Mouse (Mus musculus): ENCODE data around the gene Prdx2. TPM values are rescaled to one million over a fixed set of nuclear protein-coding genes. Genes with fewer than 3 reads are reported as not detected.
A peak's percentile ranks its signal among the peaks of the same experiment; 100 is the strongest.

The Prdx2 gene
- polyA plus RNA-seq, 1 experiment from 2014 or later, result 1,309 TPM

GRCm38 (mm10) chr8:84994375-84994774, 25.0 kb downstream of the Prdx2 start:
- 95% methylated on average over 9 of the region's 9 CpGs for WGBS
- Histone ChIP-seq H3K4me2 (replicated peaks) (no peak overlapping the region), H3K27ac (replicated peaks) (no peak overlapping the region), H3K27me3 (peaks cover 31% of the 10 kb centered on the region), H3K9ac (replicated peaks) (no peak overlapping the region), H3K9me3 (no peaks in the 10 kb centered on the region), H3K4me3 (no peak overlapping the region), H3K36me3 (no peaks in the 10 kb centered on the region), H3K4me1 (peaks cover 32% of the 10 kb centered on the region)
- no peak for ATAC-seq (ENCODE audit: low FRiP score, low read depth)

- no peak overlapping the region for H3K4me3 ChIP-seq
- ATAC-seq (ENCODE audit: low FRiP score, low read depth), result no peak
- peaks cover 25% of the 10 kb centered on the region for H3K4me1 ChIP-seq
- H3K36me3 ChIP-seq, result no peaks in the 10 kb centered on the region
- H3K4me2 ChIP-seq (replicated peaks), result 0 out of 2 replicates have a peak overlapping the region, but pooled peaks have one; percentile 13
- H3K27me3 ChIP-seq, result peaks cover 30% of the 10 kb centered on the region
- no peaks in the 10 kb centered on the region for H3K9me3 ChIP-seq
- no peak overlapping the region; the same call in 1 of the 2 replicates for H3K27ac ChIP-seq (replicated peaks)
- no peak overlapping the region for H3K9ac ChIP-seq (replicated peaks)
- WGBS, result 22% methylated on average over 25 of the region's 25 CpGs
Measured at GRCm38 (mm10) chr8:84995680-84996079, 26.3 kb downstream of the Prdx2 start.

GRCm38 (mm10) chr8:84996978-84997377, 27.6 kb downstream of the Prdx2 start:
- Histone ChIP-seq H3K36me3 (no peaks in the 10 kb centered on the region), H3K4me2 (replicated peaks) (no peak overlapping the region), H3K27me3 (peaks cover 30% of the 10 kb centered on the region), H3K9me3 (no peaks in the 10 kb centered on the region), H3K27ac (replicated peaks) (no peak overlapping the region), H3K4me1 (peaks cover 19% of the 10 kb centered on the region), H3K9ac (replicated peaks) (no peak overlapping the region), H3K4me3 (no peak overlapping the region)
- WGBS, result 78% methylated on average over 5 of the region's 5 CpGs
- no peak for ATAC-seq (ENCODE audit: low FRiP score, low read depth)

- Histone ChIP-seq H3K27me3 (peaks cover 30% of the 10 kb centered on the region), H3K9me3 (no peaks in the 10 kb centered on the region), H3K9ac (replicated peaks) (0 out of 2 replicates have a peak overlapping the region, but pooled peaks have one; percentile 15), H3K4me3 (peak overlapping the region; percentile 12), H3K4me1 (peaks cover 19% of the 10 kb centered on the region), H3K36me3 (0 out of 2 replicates have a peak, but pooled peaks cover 4% of the 10 kb centered on the region), H3K27ac (replicated peaks) (0 out of 2 replicates have a peak overlapping the region, but pooled peaks have one; percentile 35), H3K4me2 (replicated peaks) (peak overlapping the region; percentile 43)
- ATAC-seq (ENCODE audit: low FRiP score, low read depth), result peak; percentile 82
- 3% methylated on average over 19 of the region's 19 CpGs for WGBS
Measured at GRCm38 (mm10) chr8:84997649-84998295, 28.4 kb downstream of the Prdx2 start.

- Histone ChIP-seq H3K4me1 (no peaks in the 10 kb centered on the region), H3K9ac (replicated peaks) (no peak overlapping the region), H3K36me3 (0 out of 2 replicates have a peak, but pooled peaks cover 2% of the 10 kb centered on the region), H3K27ac (replicated peaks) (no peak overlapping the region), H3K4me2 (replicated peaks) (no peak overlapping the region), H3K4me3 (no peak overlapping the region), H3K27me3 (peaks cover 47% of the 10 kb centered on the region), H3K9me3 (no peaks in the 10 kb centered on the region)
- ATAC-seq (ENCODE audit: low FRiP score, low read depth), result no peak
- WGBS, result 17% methylated on average over 25 of the region's 25 CpGs
Measured at GRCm38 (mm10) chr8:85007686-85008085, 38.3 kb downstream of the Prdx2 start.

GRCm38 (mm10) chr8:85011242-85011641, 41.9 kb downstream of the Prdx2 start:
- 20% methylated on average over 28 of the region's 28 CpGs for WGBS
- Histone ChIP-seq H3K4me1 (peaks cover 5% of the 10 kb centered on the region), H3K27me3 (peaks cover 75% of the 10 kb centered on the region), H3K4me2 (replicated peaks) (no peak overlapping the region), H3K9me3 (no peaks in the 10 kb centered on the region), H3K4me3 (no peak overlapping the region), H3K27ac (replicated peaks) (no peak overlapping the region), H3K9ac (replicated peaks) (no peak overlapping the region), H3K36me3 (no peaks in the 10 kb centered on the region)
- ATAC-seq (ENCODE audit: low FRiP score, low read depth), result no peak

- WGBS, result 3% methylated on average over 26 of the region's 26 CpGs
- Histone ChIP-seq H3K27ac (replicated peaks) (no peak overlapping the region), H3K9me3 (no peaks in the 10 kb centered on the region), H3K9ac (replicated peaks) (peak overlapping the region; percentile 44), H3K4me3 (peak overlapping the region; percentile 36), H3K4me1 (peaks cover 9% of the 10 kb centered on the region), H3K36me3 (peaks cover 13% of the 10 kb centered on the region), H3K27me3 (peaks cover 64% of the 10 kb centered on the region), H3K4me2 (replicated peaks) (peak overlapping the region; percentile 64)
- ATAC-seq (ENCODE audit: low FRiP score, low read depth), result peak; percentile 52
Measured at GRCm38 (mm10) chr8:85013230-85013840, 43.9 kb downstream of the Prdx2 start.

- no peak for ATAC-seq (ENCODE audit: low FRiP score, low read depth)
- Histone ChIP-seq H3K4me2 (replicated peaks) (peak within 1 kb of the TSS; percentile 64), H3K36me3 (peaks cover 24% of the 10 kb centered on the region), H3K9ac (replicated peaks) (peak within 1 kb of the TSS; percentile 44), H3K9me3 (no peaks in the 10 kb centered on the region), H3K4me1 (peaks cover 9% of the 10 kb centered on the region), H3K27ac (replicated peaks) (no peak within 1 kb of the TSS), H3K27me3 (peaks cover 55% of the 10 kb centered on the region), H3K4me3 (peak within 1 kb of the TSS; percentile 36)
- WGBS, result 53% methylated on average over 1 of the region's 2 CpGs
Measured at GRCm38 (mm10) chr8:85014431-85014830, 45.0 kb downstream of the Prdx2 start, which contains the start of gene Best2. Gene Best2, minus strand, starts transcription at chr8:85014531.

- Histone ChIP-seq H3K4me3 (no peak overlapping the region), H3K4me1 (peaks cover 12% of the 10 kb centered on the region), H3K27ac (replicated peaks) (no peak overlapping the region), H3K27me3 (peaks cover 40% of the 10 kb centered on the region), H3K4me2 (replicated peaks) (no peak overlapping the region), H3K9ac (replicated peaks) (no peak overlapping the region), H3K36me3 (peaks cover 46% of the 10 kb centered on the region), H3K9me3 (no peaks in the 10 kb centered on the region)
- 72% methylated on average over 10 of the region's 10 CpGs for WGBS
- no peak for ATAC-seq (ENCODE audit: low FRiP score, low read depth)
Measured at GRCm38 (mm10) chr8:85016724-85017123, 47.3 kb downstream of the Prdx2 start.

- no peak overlapping the region for H3K4me2 ChIP-seq (replicated peaks)
- peaks cover 35% of the 10 kb centered on the region for H3K27me3 ChIP-seq
- H3K4me1 ChIP-seq, result peaks cover 12% of the 10 kb centered on the region
- no peak overlapping the region for H3K9ac ChIP-seq (replicated peaks)
- ATAC-seq (ENCODE audit: low FRiP score, low read depth), result no peak; the same call in 1 of the 2 replicates
- WGBS, result 29% methylated on average over 5 of the region's 5 CpGs
- no peak overlapping the region for H3K4me3 ChIP-seq
- no peaks in the 10 kb centered on the region for H3K9me3 ChIP-seq
- peaks cover 51% of the 10 kb centered on the region for H3K36me3 ChIP-seq
- H3K27ac ChIP-seq (replicated peaks), result no peak overlapping the region
Measured at GRCm38 (mm10) chr8:85017209-85017608, 47.8 kb downstream of the Prdx2 start.

- no peak for ATAC-seq (ENCODE audit: low FRiP score, low read depth)
- H3K4me3 ChIP-seq, result no peak overlapping the region
- H3K36me3 ChIP-seq, result peaks cover 69% of the 10 kb centered on the region
- H3K9me3 ChIP-seq, result no peaks in the 10 kb centered on the region
- H3K4me2 ChIP-seq (replicated peaks), result no peak overlapping the region
- no peak overlapping the region for H3K27ac ChIP-seq (replicated peaks)
- no peaks in the 10 kb centered on the region for H3K27me3 ChIP-seq
- no peak overlapping the region for H3K9ac ChIP-seq (replicated peaks)
- peaks cover 26% of the 10 kb centered on the region for H3K4me1 ChIP-seq
- WGBS, result 91% methylated on average over 3 of the region's 3 CpGs
Measured at GRCm38 (mm10) chr8:85021514-85022055, 52.2 kb downstream of the Prdx2 start.

- Histone ChIP-seq H3K4me1 (peaks cover 33% of the 10 kb centered on the region), H3K4me2 (replicated peaks) (peak overlapping the region; percentile 99), H3K9ac (replicated peaks) (no peak overlapping the region), H3K4me3 (peak overlapping the region; percentile 78), H3K9me3 (no peaks in the 10 kb centered on the region), H3K36me3 (peaks cover 51% of the 10 kb centered on the region), H3K27ac (replicated peaks) (no peak overlapping the region), H3K27me3 (no peaks in the 10 kb centered on the region)
- WGBS, result 93% methylated on average over 3 of the region's 3 CpGs
- ATAC-seq (ENCODE audit: low FRiP score, low read depth), result no peak
Measured at GRCm38 (mm10) chr8:85023846-85024245, 54.5 kb downstream of the Prdx2 start.

All from midbrain, embryonic 12.5 days (tissue).